Mouse (Mus musculus) spleen, adult 2 months (tissue): ENCODE measurements around the gene Sned1. TPM values are rescaled to one million over a fixed set of nuclear protein-coding genes. Genes with fewer than 3 reads are reported as not detected.

Experiments
- DNase-seq, 2 experiments: peaks; one replicate each; pipeline versions ENCODE4 v3.0.0 to v3.0.0-alpha.2; 2012 to 2021; ENCODE audit warnings: low spot score in 2 of 2, low read depth in 1 of 2
- H3K27ac ChIP-seq: fragments of 200-500 bp; 2 replicates; pipeline ENCODE4 v1.5.1; 2012; ENCODE audit warnings: low read length, inconsistent platforms; ENCODE audit not compliant: insufficient read depth
- H3K27me3 ChIP-seq: fragments of 200-500 bp; 2 replicates; pipeline ENCODE4 v1.6.1; 2012; ENCODE audit warnings: mild to moderate bottlenecking, moderate library complexity, low read length, inconsistent platforms; ENCODE audit not compliant: control insufficient read depth, insufficient read depth
- H3K36me3 ChIP-seq: fragments of 200-500 bp; 2 replicates; pipeline ENCODE4 v1.6.1; 2012; ENCODE audit warnings: mild to moderate bottlenecking, low read length, inconsistent platforms; ENCODE audit not compliant: control insufficient read depth, insufficient read depth
- H3K4me1 ChIP-seq: fragments of 200-500 bp; 2 replicates; pipeline ENCODE4 v1.6.1; 2011; ENCODE audit warnings: inconsistent platforms; ENCODE audit not compliant: control insufficient read depth, insufficient read depth, insufficient read length
- H3K4me3 ChIP-seq: fragments of 200-500 bp; 2 replicates; pipeline ENCODE4 v1.5.1; 2011; ENCODE audit warnings: mild to moderate bottlenecking, inconsistent platforms; ENCODE audit not compliant: insufficient read depth, insufficient read length; ENCODE audit errors: extremely low read depth
- CTCF ChIP-seq: fragments of 200-500 bp; IDR thresholded peaks from 2 replicates; pipeline ENCODE4 v1.5.1; 2011; ENCODE audit warnings: mild to moderate bottlenecking, inconsistent platforms; ENCODE audit not compliant: insufficient read depth, insufficient read length, insufficient replicate concordance; ENCODE audit errors: extremely low read depth
- POLR2A ChIP-seq: fragments of 200-500 bp; IDR thresholded peaks from 2 replicates; pipeline ENCODE4 v1.6.1; 2011; ENCODE audit warnings: low read depth, low read length, inconsistent platforms
- WGBS: fragments of 180-500 bp; shearing (Covaris S2); methylation state at CpG from one replicate; pipeline ENCODE4 v1.1.7; 2018; 5-methylcytosine and 5-hydroxymethylcytosine counted together
- polyA plus RNA-seq: library from polyadenylated mRNA; depleted of rRNA; stranded (reverse); fragments of >200 nt; gene quantifications from 2 replicates; pipeline ENCODE4 v1.2.3, GENCODE M21; 2012; rRNA removed

Gene Sned1
- polyA plus RNA-seq, 1 experiment, result 12.8 TPM

DNA sequence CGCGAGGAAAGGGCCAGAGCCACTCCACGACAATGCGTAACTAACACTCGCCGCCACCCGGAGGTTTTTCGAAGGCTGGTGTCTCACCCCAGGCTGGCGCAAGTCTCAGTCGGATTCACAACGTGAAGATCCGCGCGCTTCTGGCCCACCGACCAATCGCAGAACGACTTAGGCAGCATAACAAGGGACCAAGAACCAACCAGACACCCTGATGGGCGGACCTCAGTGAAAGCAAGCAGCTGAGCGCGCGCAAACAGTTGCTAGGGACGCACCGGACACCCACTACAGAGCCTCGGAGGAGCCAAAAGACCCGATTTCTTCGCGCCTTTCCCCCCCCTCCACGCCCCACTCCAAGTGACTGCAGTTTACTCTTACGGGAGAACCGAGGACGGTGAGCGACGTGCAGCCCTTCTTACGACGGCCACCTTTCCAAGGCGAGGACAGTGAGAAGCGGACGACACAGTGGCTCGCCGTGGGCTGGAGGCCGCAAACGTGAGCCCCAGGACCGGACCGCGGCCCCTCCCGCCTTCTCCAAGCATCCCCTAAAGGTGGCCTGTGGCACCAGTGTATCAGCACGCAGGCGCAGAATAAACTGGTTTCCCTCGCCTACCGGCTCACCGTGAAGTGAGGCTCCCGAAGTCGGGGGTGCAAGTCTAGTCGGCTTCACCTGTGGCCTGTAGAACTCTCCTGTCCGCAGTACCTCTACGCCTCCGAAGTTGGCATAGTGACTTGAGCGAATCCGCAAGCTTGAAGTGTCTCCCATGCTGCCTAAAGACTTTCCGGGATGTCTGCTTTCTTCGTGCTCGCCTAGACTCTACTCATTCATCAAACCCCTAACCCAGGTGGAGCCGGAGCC lies 107.2 kb downstream of the Sned1 start, which contains the start of the genes Ppp1r7 and Pask:
TSS of gene Ppp1r7 (plus strand) at position 207 of the 856 bp plus-strand sequence.
TSS of gene Pask (minus strand) at position 835 of the 856 bp plus-strand sequence.
- under 1% methylated on average over 63 of the region's 63 CpGs for WGBS
- TF ChIP-seq CTCF (no peak), POLR2A (no peak)

DNA sequence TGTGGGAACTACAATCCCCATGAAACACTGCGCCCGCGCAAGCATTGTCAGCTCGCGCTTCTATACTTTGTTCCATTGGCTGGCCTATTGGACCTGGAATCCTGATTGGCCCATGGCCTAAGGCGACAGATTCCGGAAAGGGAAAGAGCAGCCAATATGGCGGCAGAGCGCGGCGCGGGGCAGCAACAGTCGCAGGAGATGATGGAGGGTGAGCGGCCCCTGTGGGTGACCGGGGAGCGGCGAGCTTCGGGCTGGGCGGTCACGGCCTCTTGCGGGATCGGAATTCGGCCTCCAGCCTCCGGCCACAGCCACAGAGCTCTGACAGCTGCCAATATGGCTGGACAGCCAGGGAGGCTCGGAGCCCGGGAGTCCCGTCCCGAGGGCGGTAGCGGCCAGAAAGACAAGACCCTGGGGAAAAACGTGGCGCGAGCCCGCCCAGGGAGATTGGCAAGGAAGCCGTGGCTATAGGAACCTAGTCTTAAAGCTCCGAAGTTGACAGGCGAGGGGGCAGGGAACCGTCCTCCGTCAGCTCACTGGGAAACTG lies 107.9 kb downstream of the Sned1 start:
- no peak overlapping the region for H3K27ac ChIP-seq
- no peak for TF ChIP-seq CTCF
- TF ChIP-seq POLR2A, result peak; percentile 77
- H3K36me3 ChIP-seq, result peaks cover 4% of the 10 kb centered on the region; the same call in 1 of the 2 replicates
- peak overlapping the region; percentile 81 for H3K4me3 ChIP-seq
- peak; percentile 89 to 91 for DNase-seq
- 0% methylated on average over 39 of the region's 39 CpGs for WGBS
- H3K4me1 ChIP-seq, result peaks cover 2% of the 10 kb centered on the region; the same call in 1 of the 2 replicates
- no peaks in the 10 kb centered on the region for H3K27me3 ChIP-seq

More for the DNA sequence above, 107.2 kb downstream of the Sned1 start, which contains the start of the genes Ppp1r7 and Pask:
- Histone ChIP-seq H3K27ac (no peak within 1 kb of the TSS), H3K36me3 (peaks cover 1% of the 10 kb centered on the region; the same call in 1 of the 2 replicates), H3K4me1 (peaks cover 2% of the 10 kb centered on the region; the same call in 1 of the 2 replicates), H3K4me3 (peak within 1 kb of the TSS; percentile 81), H3K27me3 (no peaks in the 10 kb centered on the region)
- peak; percentile 91 to 93 for DNase-seq

- H3K36me3 ChIP-seq, result peaks cover 10% of the 10 kb centered on the region
- TF ChIP-seq CTCF (no peak), POLR2A (no peak)
- H3K4me3 ChIP-seq, result no peak overlapping the region
- no peak for DNase-seq
- H3K4me1 ChIP-seq, result peaks cover 2% of the 10 kb centered on the region; the same call in 1 of the 2 replicates
- no peak overlapping the region for H3K27ac ChIP-seq
- no peaks in the 10 kb centered on the region for H3K27me3 ChIP-seq
- WGBS, result 94% methylated on average over 5 of the region's 5 CpGs
Observed at GRCm38 (mm10) chr1:93347176-93347575, 111.5 kb downstream of the Sned1 start.

DNA sequence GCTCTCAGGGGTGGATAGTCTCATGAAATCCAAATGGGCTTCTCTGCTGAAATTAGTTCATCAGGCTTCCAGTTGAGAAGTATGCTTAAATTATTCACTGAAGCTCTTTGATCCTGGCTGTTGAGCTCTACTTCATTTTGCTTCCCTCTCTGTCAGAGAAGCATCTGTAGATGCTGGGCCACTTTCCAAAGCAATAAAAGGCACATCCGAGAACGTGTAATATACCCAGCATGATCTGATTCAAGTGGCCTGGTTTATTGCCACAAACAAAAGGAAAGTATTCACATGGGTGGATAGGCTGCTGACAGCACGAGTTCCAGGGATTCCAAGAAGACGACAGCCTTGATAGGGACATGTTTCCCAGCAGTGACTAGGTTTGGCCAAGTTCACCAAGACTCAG lies 114.1 kb downstream of the Sned1 start:
- H3K27ac ChIP-seq, result no peak overlapping the region
- TF ChIP-seq POLR2A, result no peak
- TF ChIP-seq CTCF, result no peak
- H3K36me3 ChIP-seq, result peaks cover 22% of the 10 kb centered on the region
- DNase-seq, result no peak
- no peak overlapping the region for H3K4me3 ChIP-seq
- no peaks in the 10 kb centered on the region for H3K4me1 ChIP-seq
- no peaks in the 10 kb centered on the region for H3K27me3 ChIP-seq
- WGBS, result 91% methylated on average over 4 of the region's 4 CpGs

Other genes with a start within 250 kb of the Sned1 start
- gene Aqp12, start 229.5 kb upstream of the Sned1 start, polyA plus RNA-seq, result 28.4 and 28.9 TPM in 2 replicates
- gene Kif1a, start 133.9 kb upstream of the Sned1 start, polyA plus RNA-seq, result 0.49 and 0.77 TPM in 2 replicates
- not detected in 2 replicates for gene Agxt, start 100.6 kb upstream of the Sned1 start, polyA plus RNA-seq
- gene 2310007B03Rik, start 74.9 kb upstream of the Sned1 start, polyA plus RNA-seq, result not detected in 2 replicates
- 0.08 and 0.16 TPM in 2 replicates for gene Crocc2, start 67.1 kb upstream of the Sned1 start, polyA plus RNA-seq
- gene Mterf4, start 70.1 kb downstream of the Sned1 start, polyA plus RNA-seq, result 3.8 and 4.0 TPM in 2 replicates
- 2.3 and 2.6 TPM in 2 replicates for gene Ppp1r7, start 107.0 kb downstream of the Sned1 start, polyA plus RNA-seq
- gene Pask, start 107.6 kb downstream of the Sned1 start, polyA plus RNA-seq, result 1.5 and 1.7 TPM in 2 replicates
- gene Ano7, start 138.1 kb downstream of the Sned1 start, polyA plus RNA-seq, result 0.52 and 0.85 TPM in 2 replicates
- 22.7 and 24.3 TPM in 2 replicates for gene Hdlbp, start 243.0 kb downstream of the Sned1 start, polyA plus RNA-seq